Mouse (Mus musculus) lung, postnatal 4 days (tissue): ENCODE measurements around the gene Lzic.

Experiments used
- DNase-seq, 2 experiments: peaks; one replicate each; pipeline ENCODE4 v3.0.0; 2021

Gene Lzic

DNA sequence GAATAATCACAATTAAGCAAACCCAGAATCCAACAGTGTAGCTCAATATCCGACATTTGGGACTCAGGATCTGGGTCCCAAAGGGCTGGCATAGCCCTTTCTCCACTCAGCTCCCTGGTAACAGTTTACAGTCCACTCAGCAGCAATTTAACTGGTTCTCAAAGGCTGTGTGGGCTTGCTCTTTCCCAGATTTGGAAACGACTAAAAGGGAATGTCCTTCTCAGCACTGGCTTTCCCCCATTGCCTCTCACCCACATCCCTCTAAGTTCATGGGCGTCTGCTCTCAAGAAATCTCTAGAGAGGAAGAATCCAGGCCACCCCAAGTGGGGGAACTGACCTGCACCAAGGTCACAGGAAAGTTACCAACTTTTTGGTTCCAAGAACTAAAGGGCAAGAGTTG is 463 bp upstream of the Lzic start:
- no peak for DNase-seq

DNA sequence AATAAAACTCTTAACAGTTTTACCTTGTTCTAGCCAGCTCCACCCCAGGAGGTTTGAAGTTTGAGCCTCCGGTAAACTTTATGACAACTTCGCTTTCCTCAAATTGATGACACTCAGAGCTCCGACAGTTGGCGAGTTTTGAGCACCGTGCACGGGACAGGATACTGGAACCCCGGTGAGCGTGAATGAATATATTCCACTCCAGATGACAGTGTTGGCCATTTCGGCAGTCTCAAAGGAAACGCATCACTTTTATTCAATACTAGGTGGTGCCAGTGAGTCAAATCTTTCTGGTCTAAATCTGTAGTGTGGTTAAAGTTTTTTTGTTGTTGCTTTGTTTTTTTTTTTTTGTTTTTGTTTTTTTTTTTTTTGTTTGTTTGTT is 787 bp downstream of the Lzic start:
- DNase-seq: peak in 1 of 2 experiments; percentile 21

DNA sequence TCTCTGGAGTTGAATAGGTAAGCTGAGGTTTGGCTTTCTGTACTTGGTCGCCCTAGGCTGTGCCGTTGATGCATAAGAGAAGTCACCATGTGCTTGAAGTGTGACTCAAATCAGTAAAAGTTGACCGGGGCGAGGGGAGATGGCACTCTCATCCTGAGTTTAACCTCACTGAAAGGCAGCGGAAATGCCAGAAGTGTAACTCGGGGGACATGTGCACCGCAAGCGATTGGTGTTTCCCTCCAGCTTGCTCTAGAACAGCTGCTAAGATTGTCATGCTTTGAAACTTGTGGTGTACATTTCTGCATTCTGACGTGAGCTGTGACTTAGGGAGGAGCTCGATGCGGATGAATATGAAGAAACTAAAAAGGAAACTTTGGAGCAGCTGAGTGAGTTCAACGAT is 2.7 kb downstream of the Lzic start:
- no peak for DNase-seq

DNA sequence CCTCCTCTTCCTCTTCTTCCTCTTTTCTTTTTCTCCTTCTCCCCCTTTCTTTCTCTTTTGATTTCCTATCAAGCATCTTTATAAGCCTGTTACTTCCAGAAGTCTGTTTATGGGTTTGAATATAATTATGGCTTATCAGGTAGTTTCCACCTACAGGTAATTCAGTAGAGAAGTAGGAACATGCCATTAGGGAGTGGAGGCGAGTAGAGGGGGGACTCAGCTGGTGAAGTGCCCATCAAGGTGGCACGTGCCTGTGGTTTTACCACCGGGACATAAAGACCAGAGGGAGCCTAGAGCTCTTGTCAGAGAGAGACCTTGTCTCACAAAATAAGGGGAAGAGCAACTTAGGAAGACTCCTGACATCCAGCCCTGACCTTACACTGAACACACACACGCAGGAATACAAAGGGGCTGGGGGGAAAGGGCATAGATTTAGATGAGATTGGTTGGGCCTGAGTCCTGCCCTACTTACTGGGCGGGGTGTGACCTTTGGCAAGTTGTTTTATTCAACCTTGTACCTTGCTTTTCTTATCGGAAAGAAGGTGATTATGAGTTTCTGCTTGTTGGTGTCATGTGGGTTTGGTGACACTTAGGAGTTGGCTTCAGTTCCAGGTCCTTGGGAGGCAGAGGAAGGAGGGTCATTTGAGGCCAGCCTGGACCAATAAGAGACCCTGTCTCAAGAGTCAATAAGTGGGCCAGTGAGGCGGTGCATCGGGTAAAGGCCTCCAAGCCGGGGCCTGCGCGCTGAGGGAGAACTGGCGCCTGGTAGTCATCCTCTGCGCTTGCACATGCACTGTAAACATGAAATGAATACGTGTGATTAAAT is 4.6 kb downstream of the Lzic start:
- no peak for DNase-seq

DNA sequence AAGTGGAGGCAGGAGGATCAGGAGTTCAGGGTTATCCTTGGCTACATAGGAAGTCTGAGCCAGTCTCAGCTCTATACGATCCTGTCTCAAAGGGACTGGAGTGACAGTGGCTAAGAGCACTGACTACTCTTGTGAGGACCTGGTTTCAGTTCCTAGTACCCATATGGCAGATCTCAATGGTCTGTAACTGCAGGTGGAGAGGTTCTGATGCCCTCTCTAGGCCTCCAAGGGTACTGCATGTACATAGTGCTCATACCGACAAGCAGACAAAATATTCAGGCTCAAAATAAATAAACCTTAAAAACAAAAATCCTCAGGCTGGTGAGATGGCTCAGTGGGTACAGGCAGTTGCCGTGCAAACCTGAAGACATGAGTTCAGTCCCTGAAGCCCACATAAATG is 6.1 kb downstream of the Lzic start:
- DNase-seq: no peak

DNA sequence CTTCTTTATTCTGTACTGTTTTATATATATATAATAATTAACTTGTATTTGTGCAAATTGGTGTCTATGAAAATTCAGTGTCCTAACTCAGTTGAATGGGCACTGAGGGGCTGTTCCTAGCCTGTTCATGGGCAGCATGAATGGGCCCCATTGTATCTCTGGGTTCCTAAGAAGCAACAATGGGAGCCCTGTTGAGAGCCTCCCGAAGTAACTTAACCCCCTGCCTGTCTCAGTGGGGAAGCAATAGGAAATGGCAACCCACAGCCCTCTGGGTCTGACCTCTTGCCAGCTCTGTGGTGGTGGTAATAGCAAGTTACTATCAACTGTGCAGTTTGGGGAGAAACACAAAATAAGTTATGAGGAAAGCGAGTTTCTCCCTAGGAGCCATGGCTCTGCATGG is 11.6 kb downstream of the Lzic start:
- DNase-seq: no peak

DNA sequence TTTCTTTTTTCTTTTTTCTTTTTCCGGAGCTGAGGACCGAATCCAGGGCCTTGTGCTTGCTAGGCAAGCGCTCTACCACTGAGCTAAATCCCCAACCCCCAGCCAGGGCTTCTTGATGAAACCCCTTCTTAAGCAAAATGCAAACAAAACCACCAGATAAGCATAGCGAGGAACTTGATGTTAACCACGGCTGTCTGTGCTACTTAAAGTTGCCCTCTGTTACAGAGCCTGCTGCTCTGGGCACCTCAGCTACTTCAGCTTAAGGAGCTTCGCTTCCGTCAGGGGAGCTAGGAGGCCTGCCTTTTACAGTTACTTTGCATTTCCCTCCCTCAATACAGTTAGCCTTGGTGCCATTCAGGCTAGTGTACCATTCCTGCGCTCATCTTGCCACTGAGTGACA is 13.9 kb downstream of the Lzic start:
- DNase-seq: no peak

DNA sequence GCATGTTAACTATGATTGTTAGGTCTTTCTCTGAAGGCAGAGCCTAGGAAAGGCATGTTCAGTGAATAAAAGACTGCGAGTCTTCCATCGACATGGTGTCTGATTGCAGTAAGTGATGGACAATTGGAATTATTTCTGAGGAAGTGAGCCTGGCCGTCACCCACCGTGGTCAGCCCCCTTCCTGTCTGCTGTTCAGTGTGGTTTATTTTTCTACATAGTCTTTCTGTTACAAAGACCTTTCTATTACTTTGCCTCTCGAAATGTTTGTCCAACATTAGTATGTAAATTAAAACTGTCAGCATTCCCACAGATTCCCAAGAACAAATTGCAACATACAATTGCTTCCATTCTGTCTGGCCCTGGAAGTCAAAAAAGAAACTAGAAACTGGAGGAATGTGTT is 14.8 kb downstream of the Lzic start:
- no peak for DNase-seq

DNA sequence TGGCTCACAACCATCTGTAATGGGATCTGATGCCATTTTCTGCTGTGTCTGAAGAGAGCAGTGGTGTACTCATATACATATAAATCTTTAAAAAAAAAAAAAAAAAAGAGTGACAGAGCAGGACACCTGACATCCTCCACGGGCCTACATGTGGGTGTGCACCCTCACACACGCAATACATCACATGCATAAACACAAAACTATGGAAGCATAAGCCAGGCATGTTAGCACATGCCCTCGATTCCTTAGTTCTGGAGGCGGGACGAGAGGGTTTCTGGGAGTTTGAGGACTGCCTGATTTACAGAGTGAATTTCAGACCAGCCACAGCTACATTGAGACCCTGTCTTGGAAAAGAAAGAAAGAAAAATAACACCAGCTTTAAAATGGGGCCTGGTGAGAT is 19.3 kb downstream of the Lzic start:
- DNase-seq: no peak

DNA sequence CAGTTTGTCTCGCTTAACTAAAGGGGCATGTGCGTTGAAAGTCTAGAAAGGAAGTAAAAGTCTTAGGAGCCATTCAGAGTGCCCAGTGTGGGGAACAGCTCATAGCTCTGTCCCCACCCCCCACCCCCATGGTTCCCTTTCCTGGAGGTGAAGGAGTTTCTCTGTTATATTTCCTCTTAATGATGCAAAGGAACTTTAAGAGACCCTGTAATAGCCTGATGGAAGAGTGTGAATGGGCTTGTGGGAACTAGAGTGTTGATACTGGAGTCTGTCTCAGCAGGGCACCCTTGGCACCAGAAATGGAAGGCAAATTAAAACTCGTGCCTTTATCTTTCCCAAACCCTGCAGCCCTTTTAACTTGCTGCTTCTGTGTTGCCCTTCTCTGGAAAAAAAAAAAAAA is 19.8 kb downstream of the Lzic start:
- DNase-seq: no peak

DNA sequence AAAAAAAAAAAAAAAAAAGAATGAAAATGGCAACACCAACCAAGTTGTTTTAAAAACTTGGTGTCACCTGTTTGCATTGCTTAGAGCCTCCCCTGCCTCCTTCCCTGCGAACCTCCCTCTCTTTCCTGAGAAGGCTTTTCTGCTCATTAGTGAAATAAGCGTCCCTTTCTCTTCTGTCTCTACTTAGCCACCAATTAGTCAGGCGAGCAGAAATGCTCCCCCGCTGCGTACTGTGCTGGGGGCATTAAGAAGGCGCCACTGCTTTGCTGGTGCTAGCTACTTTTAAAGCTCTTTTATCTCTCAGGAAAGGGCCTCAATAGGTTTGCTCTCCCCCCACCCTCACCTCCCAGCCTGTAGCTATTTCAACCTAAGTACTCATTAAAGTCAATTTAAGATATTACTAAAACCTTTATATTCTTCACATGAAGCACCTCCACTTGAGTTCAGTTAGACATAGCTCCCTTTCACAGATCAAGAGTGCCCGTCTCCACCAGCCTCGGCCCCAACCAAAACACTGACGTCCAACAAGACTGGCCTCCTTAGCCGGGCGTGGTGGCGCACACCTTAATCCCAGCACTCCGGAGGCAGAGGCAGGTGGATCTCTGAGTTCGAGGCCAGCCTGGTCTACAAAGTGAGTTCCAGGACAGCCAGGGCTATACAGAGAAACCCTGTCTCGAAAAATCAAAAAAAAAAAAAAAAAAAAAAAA is 20.4 kb downstream of the Lzic start:
- DNase-seq: no peak

DNA sequence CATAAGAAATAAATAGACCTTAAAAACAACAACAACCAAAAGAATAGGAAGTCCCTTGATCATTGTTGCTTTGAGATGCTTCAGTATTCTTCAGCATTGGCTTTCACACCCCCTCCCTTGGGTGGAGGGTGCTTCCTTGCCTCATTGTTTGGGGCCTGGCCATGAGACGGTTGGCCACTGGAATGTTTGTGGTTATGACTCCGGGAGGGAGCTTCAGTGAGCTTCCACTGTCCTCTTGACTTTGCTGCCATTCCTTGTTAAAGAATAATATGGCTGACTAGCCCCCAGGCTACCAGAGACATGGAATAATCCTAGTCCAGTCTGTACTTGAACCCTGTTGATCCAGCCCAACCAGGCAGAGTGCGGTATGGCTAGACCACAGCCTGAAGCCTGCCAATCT is 21.9 kb downstream of the Lzic start:
- no peak for DNase-seq

DNA sequence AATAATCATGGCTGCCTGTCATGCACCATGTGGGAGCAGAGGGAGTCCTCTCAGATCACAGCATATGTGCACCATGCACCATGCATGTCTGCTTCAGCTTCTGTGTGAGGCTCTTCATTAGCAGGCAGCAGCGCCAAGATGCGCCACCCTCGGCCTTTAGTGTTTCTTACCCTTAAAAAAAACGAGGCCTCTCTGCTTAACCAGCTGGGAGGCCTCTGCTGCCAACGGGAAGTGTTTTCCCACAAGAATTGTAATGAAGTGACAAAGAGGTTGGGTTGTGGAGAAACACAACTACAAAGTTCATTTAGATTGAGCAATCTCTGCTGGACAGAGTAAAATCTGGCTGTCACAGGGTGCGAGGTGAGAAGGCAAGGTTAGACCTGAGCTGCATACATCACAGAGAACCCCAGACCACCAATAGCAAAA is 26.2 kb downstream of the Lzic start:
- peak; percentile 35 to 75 for DNase-seq

DNA sequence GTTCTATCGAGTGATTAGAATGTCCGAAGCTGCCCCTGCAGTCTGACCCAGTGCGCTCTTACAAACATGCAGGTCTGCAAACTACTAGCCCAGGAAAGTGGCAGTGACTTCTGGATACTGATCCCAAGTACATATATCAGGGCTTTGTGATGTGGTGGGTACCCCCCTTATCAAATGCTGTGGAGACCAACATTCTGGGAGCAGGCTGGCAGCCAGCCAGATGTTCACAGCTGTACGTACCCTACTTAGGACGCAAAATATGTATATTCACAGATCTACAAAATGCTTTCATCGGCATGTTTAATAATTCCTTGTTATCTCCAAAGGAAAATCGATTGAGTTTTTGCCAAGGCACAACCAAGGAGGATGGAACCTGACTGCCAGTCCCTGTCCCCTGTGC is 27.0 kb downstream of the Lzic start:
- no peak for DNase-seq

DNA sequence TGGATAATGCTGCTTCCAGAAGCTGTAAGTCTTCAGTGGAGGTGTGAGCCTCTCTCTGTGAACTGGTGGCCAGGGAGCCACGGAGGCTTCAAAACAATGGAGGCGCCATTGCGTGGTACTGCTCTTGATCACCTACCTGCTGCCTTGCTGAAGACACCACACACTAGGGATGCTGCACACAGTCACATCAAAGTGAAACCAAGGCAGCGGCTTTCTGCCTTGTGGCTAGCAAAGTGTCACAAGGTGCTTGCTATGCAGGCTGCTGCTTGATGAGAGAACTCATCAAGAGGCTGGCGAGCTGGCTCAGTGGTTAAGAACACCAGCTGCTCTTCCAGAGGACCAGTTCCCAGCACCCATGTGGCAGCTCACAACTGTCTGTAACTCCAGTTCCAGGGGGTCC is 30.7 kb downstream of the Lzic start:
- no peak for DNase-seq

DNA sequence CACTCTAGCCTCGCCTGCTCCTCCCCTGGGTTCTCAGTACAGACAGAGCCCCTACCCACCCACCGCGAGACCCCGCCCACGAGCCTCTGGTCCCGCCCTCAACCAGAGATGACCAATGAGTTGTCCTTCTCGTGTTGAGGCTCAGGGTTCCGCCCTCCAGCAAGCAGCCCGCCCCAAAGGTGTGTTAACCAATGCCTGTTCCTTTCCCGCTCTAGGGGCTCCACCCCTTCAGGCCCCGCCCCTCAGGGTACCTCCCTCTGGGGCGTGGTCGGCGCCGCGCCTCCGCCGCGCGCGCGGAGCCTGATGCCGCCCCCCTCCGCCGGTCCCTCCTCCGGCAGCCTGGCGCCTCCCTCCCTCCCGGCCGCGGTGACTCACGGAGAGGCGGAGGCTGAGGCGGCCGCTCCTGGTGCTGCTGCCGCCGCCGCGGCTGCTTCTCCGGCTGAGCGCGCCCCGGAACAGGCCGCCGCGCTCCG is 32.9 kb downstream of the Lzic start, which contains the start of gene Ctnnbip1:
Ctnnbip1 (plus strand) TSS at position 369 of the 473 bp plus-strand sequence.
- peak; percentile 98 to 99 for DNase-seq

DNA sequence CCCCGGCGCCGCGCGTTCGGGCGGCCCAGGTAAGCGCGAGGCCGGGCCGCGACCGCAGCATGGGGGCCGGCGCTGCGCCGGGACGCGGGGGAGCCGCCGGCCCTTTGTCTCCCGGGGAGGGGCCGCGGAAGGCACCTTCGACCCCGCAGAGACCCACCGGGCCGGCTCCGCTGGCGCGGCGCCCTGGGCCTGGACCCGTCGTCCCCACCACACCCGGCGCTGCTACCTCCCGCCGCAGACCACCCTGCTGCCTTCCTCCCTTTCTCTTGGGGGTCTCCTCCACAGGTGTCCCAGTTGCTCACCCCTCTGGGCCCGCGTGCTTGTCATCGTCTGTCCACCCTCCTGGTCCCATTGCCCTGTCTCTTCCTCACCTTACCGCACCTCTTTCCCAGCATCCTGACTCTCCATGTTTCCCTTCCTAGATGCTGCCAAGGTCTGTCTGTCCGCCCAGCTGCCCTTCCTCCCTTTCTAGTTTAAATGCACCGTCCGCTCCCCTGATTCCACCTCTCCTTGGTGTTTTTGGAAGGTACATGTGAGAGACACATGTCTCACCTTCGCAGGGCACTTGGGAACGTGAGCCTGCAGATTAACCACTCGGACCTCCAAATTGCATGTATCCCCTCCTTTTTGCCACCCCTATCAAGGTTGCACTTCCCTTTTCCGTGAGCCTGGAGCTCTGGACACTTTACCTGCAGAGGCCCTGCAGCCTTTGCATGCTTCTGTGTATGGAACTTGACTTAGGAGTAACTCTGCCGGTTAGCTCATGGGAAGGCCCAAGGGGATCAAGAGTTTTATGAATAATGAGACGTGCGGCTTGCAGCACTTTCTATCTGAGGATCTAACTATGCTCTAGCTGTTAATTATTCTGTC is 33.6 kb downstream of the Lzic start:
- DNase-seq: peak in 1 of 2 experiments; percentile 22

DNA sequence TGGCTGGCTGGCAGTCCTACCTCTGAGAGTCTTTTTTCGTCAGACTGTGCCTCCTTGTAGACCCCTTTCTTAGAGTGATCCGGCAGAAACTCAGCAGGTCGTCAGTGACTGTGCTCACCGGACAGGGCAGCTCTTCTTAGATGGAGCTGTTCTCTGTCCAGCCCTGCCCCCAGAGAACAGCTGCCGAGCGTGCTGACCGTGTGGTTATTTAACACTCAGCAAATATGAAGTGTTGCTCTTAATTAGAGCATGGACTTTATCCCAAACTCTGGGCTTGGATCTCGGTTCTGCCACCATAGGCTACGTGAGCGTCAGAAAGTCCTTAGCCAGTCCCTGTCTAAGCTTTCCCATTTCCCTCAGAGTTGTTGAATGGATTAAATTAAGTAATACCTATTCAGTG is 36.2 kb downstream of the Lzic start:
- DNase-seq: no peak

DNA sequence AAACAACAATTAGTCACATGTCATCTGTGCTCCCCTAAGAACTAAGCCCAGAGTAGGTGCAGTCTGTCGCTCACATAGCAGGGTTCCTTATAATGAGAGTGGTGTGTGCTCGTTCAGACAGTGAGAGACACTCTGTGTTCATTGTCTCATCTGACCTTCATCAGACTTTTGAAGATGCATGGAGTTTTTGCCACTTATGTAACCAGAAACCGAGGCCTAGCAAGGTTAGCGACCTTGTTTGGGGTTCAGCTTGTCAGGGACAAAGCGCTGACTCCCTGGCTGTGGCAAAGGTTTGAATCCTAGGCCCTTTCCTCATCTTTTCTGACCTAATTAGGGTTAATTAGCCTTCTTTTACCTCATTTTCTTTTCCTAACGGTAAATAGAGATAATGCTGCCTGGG is 38.9 kb downstream of the Lzic start:
- no peak for DNase-seq

DNA sequence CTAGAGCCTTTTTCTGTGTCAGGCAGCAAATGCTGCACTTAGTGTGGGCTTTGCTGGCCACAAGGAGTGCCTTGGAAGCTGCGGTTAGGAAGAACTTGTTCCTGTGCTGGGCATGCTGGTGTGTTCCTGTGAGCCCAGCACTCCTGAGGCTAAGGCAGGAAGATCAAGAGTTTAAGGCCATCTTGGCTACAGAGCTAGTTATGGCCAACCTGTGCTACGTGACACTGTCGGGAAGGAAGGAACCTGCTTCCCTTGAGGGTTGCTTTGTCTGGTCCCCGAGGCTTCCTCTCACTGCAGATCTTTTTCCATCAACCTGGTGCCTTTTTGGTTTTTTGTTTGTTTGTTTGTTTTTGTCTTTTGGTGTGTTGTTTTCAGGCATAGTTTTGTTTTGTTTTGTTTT is 40.1 kb downstream of the Lzic start:
- DNase-seq: no peak

DNA sequence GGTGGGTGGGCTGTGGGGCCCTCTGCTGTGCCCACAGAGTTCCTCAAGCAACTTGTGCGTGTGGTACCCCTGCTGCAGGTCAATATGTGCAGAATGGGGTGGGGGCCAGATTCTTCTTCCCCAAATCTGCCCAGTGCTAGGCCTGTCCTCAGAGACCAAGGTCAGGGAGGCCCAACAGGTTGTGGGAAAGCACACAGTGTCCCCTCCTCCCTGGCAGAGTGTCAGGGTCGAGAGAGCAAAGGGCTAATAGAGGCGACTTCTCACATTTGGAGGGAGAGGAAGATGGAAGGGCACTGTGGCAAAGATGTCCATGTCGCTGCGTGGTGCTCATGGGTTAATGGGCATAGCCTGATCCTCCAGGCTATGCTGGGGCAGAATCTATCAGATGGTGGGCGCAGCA is 40.8 kb downstream of the Lzic start:
- no peak for DNase-seq

DNA sequence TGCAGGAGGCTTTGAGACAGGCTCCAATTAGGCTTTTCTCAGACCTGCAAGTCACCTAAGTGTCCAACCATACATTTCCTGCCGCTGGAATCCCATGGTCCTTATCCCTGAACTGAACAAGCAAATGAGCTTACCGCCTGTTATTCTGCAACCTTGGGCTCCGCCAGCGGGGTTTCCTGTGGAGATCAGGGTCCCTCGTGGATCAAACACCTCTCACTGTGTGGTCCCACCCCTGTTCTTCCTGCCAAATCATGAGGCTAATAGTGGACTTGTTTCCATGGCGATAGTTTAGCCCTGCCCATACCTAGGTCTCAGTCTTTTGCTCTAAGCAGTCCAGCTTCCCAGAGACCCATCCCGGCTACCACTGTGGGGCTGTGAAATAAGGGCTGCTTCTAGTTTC is 41.3 kb downstream of the Lzic start:
- DNase-seq: no peak

DNA sequence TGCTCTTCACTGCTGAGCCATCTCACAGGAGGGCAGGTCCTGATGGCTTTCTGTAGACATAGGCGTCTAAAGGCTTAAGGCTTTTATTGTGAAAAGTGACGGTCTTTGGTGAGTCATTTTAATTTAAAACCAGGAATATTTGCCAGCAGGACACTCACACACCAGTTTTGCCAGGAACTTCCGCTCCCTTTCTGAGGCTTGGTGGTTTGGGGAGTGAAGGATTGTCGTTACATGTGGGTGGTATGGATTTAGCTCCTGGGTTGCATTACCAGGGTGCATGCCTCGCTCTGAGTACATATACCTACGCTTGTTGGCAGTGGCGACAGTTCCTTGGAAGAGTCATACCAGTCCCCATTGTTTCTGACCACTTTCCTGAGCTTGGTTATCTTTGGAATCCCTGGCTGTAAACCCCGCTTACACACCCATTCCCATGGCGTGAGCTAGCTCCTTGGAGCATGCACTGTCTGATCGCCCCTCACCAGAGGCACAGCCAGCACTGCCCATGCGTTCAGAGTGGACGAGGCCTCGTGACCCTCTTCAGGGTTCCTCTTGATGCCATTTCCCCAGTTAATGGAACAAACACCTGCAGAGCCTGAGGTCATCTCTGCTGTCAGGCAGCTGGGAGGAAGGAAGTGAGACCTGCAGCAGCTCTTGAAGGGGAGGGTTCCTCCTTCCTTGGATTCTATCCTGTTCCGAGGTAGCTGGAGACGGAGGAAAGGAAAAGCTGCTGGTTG is 42.8 kb downstream of the Lzic start:
- DNase-seq: no peak
